Mouse (Mus musculus) limb, embryonic 14.5 days (tissue): Measurements from ENCODE around the gene Spata31d1c. TPM values are rescaled to one million over a fixed set of nuclear protein-coding genes. Genes with fewer than 3 reads are reported as not detected.

Experiments used
- ATAC-seq: fragments of 200-750 bp; cut with Nextera tagmentation; 2 replicates; pipeline ENCODE4 v1.8.0; 2017; ENCODE audit warnings: low read depth, moderate number of reproducible peaks, moderate TSS enrichment; ENCODE audit not compliant: low FRiP score
- DNase-seq: peaks from one replicate; pipeline ENCODE4 v3.0.0-alpha.2; 2015; ENCODE audit warnings: low spot score
- H3K27ac ChIP-seq: fragments of 300-500 bp; sonication (generic); replicated peaks from 2 replicates; pipeline ENCODE4 v1.5.1; 2014; ENCODE audit warnings: low read depth, mild to moderate bottlenecking, low read length, moderate library complexity, mixed read lengths
- H3K27me3 ChIP-seq: fragments of 300-500 bp; sonication (generic); 2 replicates; pipeline ENCODE4 v1.6.1; 2014; ENCODE audit warnings: low read length, mixed read lengths; ENCODE audit not compliant: control insufficient read depth, insufficient read depth
- H3K36me3 ChIP-seq: fragments of 300-500 bp; sonication (generic); 2 replicates; pipeline ENCODE4 v1.6.1; 2014; ENCODE audit warnings: mild to moderate bottlenecking, low read length, moderate library complexity, mixed read lengths; ENCODE audit not compliant: control insufficient read depth, insufficient read depth
- H3K4me1 ChIP-seq: fragments of 300-500 bp; sonication (generic); 2 replicates; pipeline ENCODE4 v1.6.1; 2014; ENCODE audit warnings: antibody characterized with exemption, low read length, mixed read lengths; ENCODE audit not compliant: control insufficient read depth, insufficient read depth
- H3K4me2 ChIP-seq: fragments of 300-500 bp; sonication (generic); replicated peaks from 2 replicates; pipeline ENCODE4 v1.6.1; 2014; ENCODE audit warnings: low read depth, mild to moderate bottlenecking, low read length, moderate library complexity; ENCODE audit not compliant: severe bottlenecking
- H3K4me3 ChIP-seq: fragments of 300-500 bp; sonication (generic); replicated peaks from 2 replicates; pipeline ENCODE4 v1.5.1; 2014; ENCODE audit warnings: low read length
- H3K9ac ChIP-seq: fragments of 300-500 bp; sonication (generic); 2 replicates; pipeline ENCODE4 v1.6.1; 2014; ENCODE audit warnings: mild to moderate bottlenecking, low read depth, low read length, moderate library complexity; ENCODE audit not compliant: severe bottlenecking
- H3K9me3 ChIP-seq: fragments of 300-500 bp; sonication (generic); 2 replicates; pipeline ENCODE4 v1.6.1; 2016; ENCODE audit warnings: low read length; ENCODE audit not compliant: control insufficient read depth
- POLR2A ChIP-seq: fragments of 200-500 bp; IDR thresholded peaks from 2 replicates; pipeline ENCODE4 v1.8.0; 2012; ENCODE audit warnings: inconsistent platforms, mild to moderate bottlenecking, moderate library complexity, borderline replicate concordance; ENCODE audit not compliant: insufficient read depth, insufficient read length; ENCODE audit errors: extremely low read depth
- WGBS: fragments of 180-500 bp; shearing (Covaris S2); extraction: QIAGEN DNeasy Blood & Tissue Kit; methylation state at CpG from one replicate; pipeline ENCODE4 v1.1.7; 2014; 5-methylcytosine and 5-hydroxymethylcytosine counted together
- polyA plus RNA-seq, 2 experiments: library from polyadenylated mRNA; depleted of rRNA in 1 of 2; stranded (reverse) in 1 of 2; unstranded in 1 of 2; fragments of >200 nt; fragmentation: Nextera tagmentation in 1 of 2; extraction: Ambion mirVana in 1 of 2; gene quantifications; 2 replicates each; pipeline versions ENCODE4 v1.2.1 to v1.2.3; 2012 to 2014

The Spata31d1c gene
- polyA plus RNA-seq (2012; rRNA removed): not detected in 2 replicates
- polyA plus RNA-seq (2014; fragmentation: Nextera tagmentation; extraction: Ambion mirVana): not detected in 2 replicates

DNA sequence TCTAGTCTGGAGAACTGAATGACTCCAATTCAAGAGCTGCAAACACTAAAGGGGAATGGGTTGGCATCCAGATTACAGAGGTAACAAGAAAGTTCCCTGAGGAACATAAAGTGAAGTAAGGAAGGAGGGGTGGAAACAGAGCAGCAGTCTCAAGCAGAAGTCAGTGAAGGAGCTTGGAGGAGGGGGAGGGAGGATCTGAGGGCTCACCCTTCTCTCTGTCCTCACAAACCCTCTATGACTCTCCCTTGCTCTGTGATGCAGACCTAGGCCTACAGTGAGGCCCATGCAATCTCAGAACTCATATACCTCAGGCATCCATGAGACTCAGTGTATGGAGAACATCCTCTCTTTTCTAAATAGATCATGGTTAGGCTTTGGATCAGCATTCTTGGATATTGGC lies at the start of gene Spata31d1c:
Gene Spata31d1c (plus strand): TSS at position 301 of the 400 bp plus-strand sequence.
- Histone ChIP-seq H3K9me3 (no peaks in the 10 kb centered on the region), H3K4me1 (no peaks in the 10 kb centered on the region), H3K36me3 (no peaks in the 10 kb centered on the region), H3K9ac (no peak within 1 kb of the TSS), H3K27me3 (no peaks in the 10 kb centered on the region), H3K27ac (no peak within 1 kb of the TSS), H3K4me2 (no peak within 1 kb of the TSS), H3K4me3 (no peak within 1 kb of the TSS)
- TF ChIP-seq POLR2A: no peak
- ATAC-seq (no peak), DNase-seq (no peak)

DNA sequence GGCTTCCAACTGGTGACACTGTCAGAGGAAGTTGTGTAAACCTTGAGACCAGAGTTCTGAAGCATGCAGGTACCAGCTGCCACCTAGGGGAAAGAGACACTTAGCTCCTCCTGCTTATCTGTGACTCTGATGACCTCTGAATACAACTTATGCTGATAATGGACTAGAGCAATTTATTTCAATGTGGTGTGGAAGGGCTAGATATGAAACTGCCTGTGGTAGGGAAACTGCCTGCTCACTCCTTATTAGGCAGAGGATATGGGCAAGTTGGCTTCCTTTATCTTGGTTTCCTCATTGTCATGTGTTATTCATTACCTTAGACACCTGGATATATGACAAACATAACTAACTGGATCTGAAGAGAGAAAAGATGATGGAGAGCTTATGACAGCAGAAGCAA lies 44.0 kb upstream of the Spata31d1c start:
- Histone ChIP-seq H3K4me1 (no peaks in the 10 kb centered on the region), H3K9ac (no peak overlapping the region), H3K9me3 (no peaks in the 10 kb centered on the region), H3K4me2 (no peak overlapping the region), H3K4me3 (no peak overlapping the region), H3K27me3 (no peaks in the 10 kb centered on the region), H3K27ac (no peak overlapping the region), H3K36me3 (no peaks in the 10 kb centered on the region)
- TF ChIP-seq POLR2A: no peak
- no peak for ATAC-seq
- DNase-seq: no peak

DNA sequence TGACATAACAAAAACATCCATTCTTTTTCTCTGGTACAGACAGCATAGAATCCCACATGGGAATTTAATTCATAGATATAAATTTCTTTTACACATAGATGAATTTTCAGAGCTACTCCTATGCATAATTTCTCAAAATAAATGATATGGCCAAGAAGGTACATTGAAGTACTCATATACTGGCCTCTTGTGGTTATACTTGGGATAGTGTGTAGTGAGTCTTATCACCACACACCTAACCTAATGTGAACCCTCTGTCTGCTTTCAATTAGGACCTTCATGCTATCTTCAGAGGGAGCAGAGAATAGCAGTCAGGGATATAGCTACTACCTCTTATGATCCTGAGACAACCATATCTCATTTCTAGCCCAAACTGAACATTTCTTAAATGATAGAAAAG lies 27.4 kb upstream of the Spata31d1c start:
- DNase-seq (no peak), ATAC-seq (no peak)

DNA sequence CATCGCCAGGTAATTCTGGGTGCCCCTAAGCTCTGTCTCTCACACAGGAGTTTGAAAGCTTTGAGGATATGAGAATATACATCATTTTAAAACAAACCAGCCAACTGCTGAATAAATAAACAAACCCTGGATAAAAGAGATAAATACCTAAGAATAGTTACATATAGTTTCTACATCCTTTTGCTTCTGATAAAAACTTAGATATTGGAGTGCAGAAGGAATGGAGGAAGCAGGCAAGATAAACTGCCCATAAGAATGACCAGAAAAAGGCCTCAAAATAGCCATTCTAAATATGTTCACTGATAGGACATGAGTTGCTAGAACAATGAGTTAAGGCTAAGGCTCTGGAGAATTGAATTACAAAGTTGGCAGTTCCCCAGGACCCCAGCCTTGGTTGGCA lies 26.1 kb upstream of the Spata31d1c start:
- no peak overlapping the region for H3K9ac ChIP-seq
- no peaks in the 10 kb centered on the region for H3K4me1 ChIP-seq
- H3K36me3 ChIP-seq: no peaks in the 10 kb centered on the region
- TF ChIP-seq POLR2A: no peak
- DNase-seq: no peak
- ATAC-seq: no peak
- H3K4me2 ChIP-seq: no peak overlapping the region
- 85% methylated on average over 1 of the region's 1 CpGs for WGBS
- H3K27ac ChIP-seq: no peak overlapping the region
- H3K27me3 ChIP-seq: no peaks in the 10 kb centered on the region
- no peaks in the 10 kb centered on the region for H3K9me3 ChIP-seq
- no peak overlapping the region for H3K4me3 ChIP-seq

More for the DNA sequence above, 27.4 kb upstream of the Spata31d1c start:
- Histone ChIP-seq H3K4me1 (no peaks in the 10 kb centered on the region), H3K36me3 (no peaks in the 10 kb centered on the region), H3K9ac (no peak overlapping the region), H3K27me3 (no peaks in the 10 kb centered on the region), H3K27ac (no peak overlapping the region), H3K9me3 (no peaks in the 10 kb centered on the region), H3K4me3 (no peak overlapping the region), H3K4me2 (no peak overlapping the region)
- TF ChIP-seq POLR2A: no peak

DNA sequence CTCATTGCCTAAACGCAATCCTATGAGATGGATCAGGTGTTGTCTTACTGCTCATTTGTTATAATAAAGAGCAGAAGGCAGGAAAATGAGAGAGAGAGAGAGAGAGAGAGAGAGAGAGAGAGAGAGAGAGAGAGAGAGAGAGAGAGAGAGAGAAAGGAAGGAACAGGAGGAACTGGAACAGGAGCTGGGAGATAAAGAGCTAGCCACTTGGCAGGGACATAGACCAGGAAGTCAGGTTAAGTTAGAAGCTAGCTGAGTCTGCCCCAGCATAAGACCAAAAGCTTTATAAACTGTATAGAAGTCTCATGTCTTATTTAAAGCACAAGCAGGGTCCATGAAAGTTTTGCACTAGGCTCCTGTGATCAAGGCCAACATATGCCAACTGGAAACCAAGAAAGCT lies 24.9 kb upstream of the Spata31d1c start:
- no peak for TF ChIP-seq POLR2A
- H3K4me3 ChIP-seq: no peak overlapping the region
- no peaks in the 10 kb centered on the region for H3K27me3 ChIP-seq
- no peaks in the 10 kb centered on the region for H3K9me3 ChIP-seq
- 61% methylated on average over 1 of the region's 1 CpGs for WGBS
- no peak overlapping the region for H3K27ac ChIP-seq
- H3K4me2 ChIP-seq: no peak overlapping the region
- H3K4me1 ChIP-seq: no peaks in the 10 kb centered on the region
- no peak for ATAC-seq
- no peak for DNase-seq
- H3K9ac ChIP-seq: no peak overlapping the region
- H3K36me3 ChIP-seq: no peaks in the 10 kb centered on the region

DNA sequence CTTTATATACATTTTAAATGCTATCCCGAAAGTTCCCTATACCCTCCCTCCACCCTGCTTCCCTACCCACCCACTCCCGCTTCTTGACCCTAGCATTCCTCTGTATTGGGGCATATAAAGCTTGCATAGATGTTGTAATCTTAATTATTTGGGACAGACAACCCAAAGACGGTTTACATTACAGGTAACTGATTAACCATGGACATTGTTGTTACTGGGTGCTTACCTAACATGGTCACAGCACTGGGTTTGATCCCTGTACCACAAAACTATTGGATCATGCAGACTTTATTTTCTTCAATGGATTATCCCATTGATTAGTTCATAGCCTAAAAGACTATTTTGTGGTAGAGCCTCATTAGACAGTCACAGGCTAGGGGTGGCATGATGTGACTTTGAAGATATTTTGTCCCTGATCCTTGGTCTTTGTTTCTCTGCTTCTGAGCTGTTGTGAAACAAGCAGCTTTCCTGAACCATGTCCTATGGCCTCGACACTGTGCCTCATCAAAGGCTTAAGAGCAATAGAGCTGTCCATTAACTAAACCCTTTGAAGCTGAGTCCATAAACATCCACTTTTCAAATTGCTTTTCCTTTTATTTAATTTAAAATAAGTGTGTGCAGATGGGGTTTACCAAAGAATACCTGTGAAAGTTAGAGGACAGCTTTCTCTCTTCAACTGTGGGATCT lies 21.7 kb upstream of the Spata31d1c start:
- Histone ChIP-seq H3K4me1 (no peaks in the 10 kb centered on the region), H3K4me2 (no peak overlapping the region), H3K27me3 (no peaks in the 10 kb centered on the region), H3K36me3 (no peaks in the 10 kb centered on the region), H3K9me3 (no peaks in the 10 kb centered on the region), H3K9ac (no peak overlapping the region), H3K27ac (no peak overlapping the region), H3K4me3 (no peak overlapping the region)
- TF ChIP-seq POLR2A: no peak
- DNase-seq (no peak), ATAC-seq (no peak)
- 62% methylated on average over 4 of the region's 4 CpGs for WGBS
